Mouse (Mus musculus) embryonic facial prominence, embryonic 11.5 days (tissue): ENCODE measurements around the gene Mpdz. TPM values are rescaled to one million over a fixed set of nuclear protein-coding genes. Genes with fewer than 3 reads are reported as not detected.

Source experiments
- ATAC-seq: fragments of 200-750 bp; cut with Nextera tagmentation; replicated peaks from 2 replicates; pipeline ENCODE4 v1.8.0; 2017; ENCODE audit warnings: low read depth; ENCODE audit not compliant: insufficient number of reproducible peaks, low FRiP score, low TSS enrichment
- DNase-seq: peaks from one replicate; pipeline ENCODE4 v3.0.0-alpha.2; 2015; ENCODE audit warnings: low spot score
- H3K27ac ChIP-seq: fragments of 300-500 bp; sonication (generic); replicated peaks from 2 replicates; pipeline ENCODE4 v1.5.1; 2014; ENCODE audit warnings: mild to moderate bottlenecking, low read depth, low read length, control low read depth
- H3K27me3 ChIP-seq: fragments of 300-500 bp; sonication (generic); 2 replicates; pipeline ENCODE4 v1.6.1; 2014; ENCODE audit warnings: mild to moderate bottlenecking, low read length, moderate library complexity, mixed read lengths; ENCODE audit not compliant: control insufficient read depth, insufficient read depth
- H3K36me3 ChIP-seq: fragments of 300-500 bp; sonication (generic); replicated peaks from 2 replicates; pipeline ENCODE4 v1.6.1; 2014; ENCODE audit warnings: low read depth, mild to moderate bottlenecking, low read length, moderate library complexity, mixed read lengths; ENCODE audit not compliant: control insufficient read depth, insufficient read depth
- H3K4me1 ChIP-seq: fragments of 300-500 bp; sonication (generic); 2 replicates; pipeline ENCODE4 v1.6.1; 2014; ENCODE audit warnings: low read length, mixed read lengths; ENCODE audit not compliant: control insufficient read depth, insufficient read depth
- H3K4me2 ChIP-seq: fragments of 300-500 bp; sonication (generic); 2 replicates; pipeline ENCODE4 v1.6.1; 2014; ENCODE audit warnings: low read depth, mild to moderate bottlenecking, control low read depth, low read length, moderate library complexity
- H3K4me3 ChIP-seq: fragments of 300-500 bp; sonication (generic); 2 replicates; pipeline ENCODE4 v1.5.1; 2014; ENCODE audit warnings: low read depth, low read length, control low read depth
- H3K9ac ChIP-seq: fragments of 300-500 bp; sonication (generic); replicated peaks from 2 replicates; pipeline ENCODE4 v1.6.1; 2014; ENCODE audit warnings: mild to moderate bottlenecking, control low read depth, low read length
- H3K9me3 ChIP-seq: fragments of 300-500 bp; sonication (generic); replicated peaks from 2 replicates; pipeline ENCODE4 v1.6.1; 2016; ENCODE audit warnings: mild to moderate bottlenecking, low read length, inconsistent platforms, mixed read lengths; ENCODE audit not compliant: control insufficient read depth
- WGBS: fragments of 180-500 bp; shearing (Covaris S2); extraction: QIAGEN DNeasy Blood & Tissue Kit; methylation state at CpG from one replicate; pipeline ENCODE4 v1.1.7; 2014; 5-methylcytosine and 5-hydroxymethylcytosine counted together
- polyA plus RNA-seq: library from polyadenylated mRNA; unstranded; fragments of >200 nt; fragmentation: Nextera tagmentation; extraction: Ambion mirVana; gene quantifications from 2 replicates; pipeline ENCODE4 v1.2.1, GENCODE M21; 2014

Mpdz gene
- polyA plus RNA-seq, 1 experiment from 2014 or later, result 36.8 TPM

DNA sequence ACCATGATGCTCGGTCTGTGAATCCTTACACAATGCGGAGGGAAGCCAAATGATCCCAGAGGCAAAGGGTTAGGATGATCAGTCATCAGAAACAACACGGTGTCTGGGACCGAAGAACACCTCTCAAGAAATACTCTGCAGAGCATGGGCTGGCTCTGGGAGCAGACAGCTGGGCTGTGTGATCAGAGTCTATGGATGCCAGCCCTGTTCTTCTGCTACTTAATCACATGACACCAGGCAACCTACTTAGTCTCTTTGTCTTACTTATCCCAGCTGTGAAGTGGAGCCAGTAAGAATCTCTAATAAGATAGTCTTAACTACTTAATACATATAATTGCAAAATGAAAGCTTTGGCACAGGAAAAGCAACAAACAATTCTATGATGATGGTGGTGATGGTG, 118.8 kb downstream of the Mpdz start:
- no peak for DNase-seq
- 97% methylated on average over 4 of the region's 4 CpGs for WGBS
- Histone ChIP-seq H3K4me3 (no peak overlapping the region), H3K4me1 (no peaks in the 10 kb centered on the region), H3K27me3 (no peaks in the 10 kb centered on the region), H3K36me3 (no peaks in the 10 kb centered on the region; the same call in 1 of the 2 replicates), H3K9ac (no peak overlapping the region), H3K27ac (no peak overlapping the region), H3K4me2 (no peak overlapping the region), H3K9me3 (no peaks in the 10 kb centered on the region)
- ATAC-seq, result no peak

DNA sequence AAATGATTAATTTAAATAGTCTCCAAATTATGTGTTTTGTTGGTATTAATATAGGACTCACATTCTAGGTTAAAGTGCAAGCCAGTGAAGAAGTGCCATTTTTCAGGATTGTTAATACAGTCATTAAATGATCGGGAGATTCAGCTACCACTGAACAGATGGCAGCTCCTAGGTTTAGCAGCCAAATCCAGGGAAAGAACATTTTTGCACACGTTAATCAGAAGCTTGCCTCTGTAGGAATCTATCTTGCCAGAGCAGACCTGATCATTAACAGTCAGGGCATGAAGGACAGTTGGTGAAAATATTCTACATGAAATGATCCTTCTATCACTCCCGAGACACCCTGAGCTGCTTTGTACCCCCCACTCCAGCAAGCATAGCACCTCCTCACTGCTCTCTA, 120.4 kb downstream of the Mpdz start:
- no peak overlapping the region for H3K4me2 ChIP-seq
- H3K4me3 ChIP-seq, result no peak overlapping the region
- no peaks in the 10 kb centered on the region for H3K9me3 ChIP-seq
- WGBS, result 88% methylated on average over 3 of the region's 3 CpGs
- H3K27ac ChIP-seq, result no peak overlapping the region
- no peaks in the 10 kb centered on the region; the same call in 1 of the 2 replicates for H3K36me3 ChIP-seq
- no peak overlapping the region for H3K9ac ChIP-seq
- DNase-seq (no peak), ATAC-seq (no peak)
- H3K4me1 ChIP-seq, result no peaks in the 10 kb centered on the region
- no peaks in the 10 kb centered on the region for H3K27me3 ChIP-seq

DNA sequence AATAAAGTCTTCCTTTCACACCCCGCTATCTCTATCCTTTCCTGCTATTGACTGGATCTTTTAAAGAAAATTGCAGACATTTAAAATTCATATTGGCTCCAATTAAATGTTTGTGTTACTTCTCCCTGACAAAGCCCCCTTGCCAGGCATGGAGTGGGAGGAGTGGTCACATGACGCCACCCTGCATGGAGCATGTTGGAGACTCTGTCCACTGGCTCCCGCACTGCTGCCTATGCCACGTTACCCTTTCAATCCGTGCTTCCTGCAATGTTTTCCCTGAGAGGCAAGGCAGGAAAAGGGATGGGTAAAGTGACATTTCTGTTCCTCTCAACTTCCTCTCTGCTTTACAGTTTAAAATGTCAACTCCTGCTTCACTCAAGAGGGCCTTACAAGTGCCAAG, 128.0 kb downstream of the Mpdz start:
- H3K4me3 ChIP-seq, result no peak overlapping the region
- no peaks in the 10 kb centered on the region for H3K4me1 ChIP-seq
- no peak overlapping the region for H3K4me2 ChIP-seq
- H3K9ac ChIP-seq, result no peak overlapping the region
- no peaks in the 10 kb centered on the region for H3K9me3 ChIP-seq
- no peak for DNase-seq
- ATAC-seq, result no peak
- no peaks in the 10 kb centered on the region for H3K36me3 ChIP-seq
- no peak overlapping the region for H3K27ac ChIP-seq
- H3K27me3 ChIP-seq, result no peaks in the 10 kb centered on the region
- 76% methylated on average over 5 of the region's 5 CpGs for WGBS

DNA sequence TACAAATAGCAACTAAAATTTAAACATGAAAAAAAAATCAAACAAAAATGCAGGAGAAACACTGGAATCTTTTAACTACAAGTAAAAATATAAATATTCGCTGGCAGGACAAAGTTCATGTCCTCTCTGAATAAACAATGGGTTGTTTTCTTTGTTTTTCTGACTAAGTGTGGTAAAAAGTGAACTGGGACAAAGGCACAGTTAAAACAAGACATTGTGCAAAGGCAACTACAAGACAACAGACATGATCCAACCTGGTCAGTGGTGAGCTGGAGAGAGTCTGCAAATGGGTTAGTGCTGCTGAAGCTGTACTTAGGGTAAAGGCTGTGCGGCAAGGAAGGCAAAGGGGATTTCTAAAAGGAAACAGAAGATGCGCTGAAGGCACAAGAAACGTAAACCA, 129.4 kb downstream of the Mpdz start:
- no peaks in the 10 kb centered on the region for H3K9me3 ChIP-seq
- no peak overlapping the region for H3K4me2 ChIP-seq
- no peak overlapping the region for H3K27ac ChIP-seq
- WGBS, result 90% methylated on average over 4 of the region's 4 CpGs
- H3K9ac ChIP-seq, result no peak overlapping the region
- no peak overlapping the region for H3K4me3 ChIP-seq
- H3K4me1 ChIP-seq, result no peaks in the 10 kb centered on the region
- DNase-seq (no peak), ATAC-seq (no peak)
- H3K36me3 ChIP-seq, result no peaks in the 10 kb centered on the region
- no peaks in the 10 kb centered on the region for H3K27me3 ChIP-seq

DNA sequence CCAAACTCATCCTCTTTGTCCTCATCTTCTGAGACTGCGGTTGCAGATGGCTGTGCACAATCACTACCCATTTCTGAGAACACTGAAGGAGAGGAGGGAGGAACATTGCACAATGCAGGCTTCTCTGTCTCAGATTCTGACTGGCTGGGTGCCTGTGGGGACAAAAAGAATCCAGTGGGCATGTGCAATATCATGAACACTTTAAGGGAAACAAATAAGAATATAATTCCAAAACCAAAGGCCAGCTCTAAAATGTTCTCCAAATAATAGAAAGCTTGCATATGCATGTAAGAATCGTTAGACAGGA, 132.5 kb downstream of the Mpdz start:
- no peaks in the 10 kb centered on the region for H3K4me1 ChIP-seq
- no peak for DNase-seq
- H3K27me3 ChIP-seq, result no peaks in the 10 kb centered on the region
- H3K4me2 ChIP-seq, result no peak overlapping the region
- H3K9ac ChIP-seq, result no peak overlapping the region
- no peak for ATAC-seq
- H3K4me3 ChIP-seq, result no peak overlapping the region
- no peaks in the 10 kb centered on the region for H3K9me3 ChIP-seq
- no peaks in the 10 kb centered on the region for H3K36me3 ChIP-seq
- no peak overlapping the region for H3K27ac ChIP-seq
- 81% methylated on average over 2 of the region's 2 CpGs for WGBS

DNA sequence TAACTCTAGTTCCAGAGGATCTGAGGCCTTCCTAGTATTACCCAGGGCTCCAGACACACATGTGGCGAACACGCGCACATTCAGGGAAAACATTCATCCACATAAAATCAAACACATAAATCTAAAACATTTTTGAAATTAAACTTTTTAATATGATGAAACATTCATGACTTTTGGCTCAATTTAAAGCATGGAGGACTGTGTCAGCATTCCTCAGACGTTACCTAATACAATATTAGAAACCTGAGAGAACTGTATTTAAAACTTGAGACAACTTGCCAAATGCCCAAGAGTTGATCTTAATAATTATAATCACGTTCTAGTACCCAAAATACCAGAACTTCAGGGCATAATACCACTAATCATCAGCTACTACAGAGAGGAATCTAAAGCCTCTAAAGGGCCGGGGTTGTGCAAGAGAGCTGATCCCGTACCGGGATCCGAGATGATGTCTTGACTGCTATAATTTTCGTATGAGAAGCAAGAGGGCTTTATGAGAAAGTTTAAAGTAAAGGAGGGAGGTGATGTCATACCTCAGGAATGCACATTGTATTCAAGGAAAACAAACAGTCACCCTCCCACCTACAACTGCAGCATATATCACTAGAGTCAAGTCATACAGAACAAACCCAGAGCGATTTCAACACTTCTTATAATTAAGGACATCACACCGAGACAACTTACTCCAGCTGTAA, 133.0 kb downstream of the Mpdz start:
- Histone ChIP-seq H3K4me2 (no peak overlapping the region), H3K27me3 (no peaks in the 10 kb centered on the region), H3K9ac (no peak overlapping the region), H3K36me3 (no peaks in the 10 kb centered on the region), H3K27ac (no peak overlapping the region), H3K4me3 (no peak overlapping the region), H3K4me1 (no peaks in the 10 kb centered on the region), H3K9me3 (no peaks in the 10 kb centered on the region)
- 74% methylated on average over 12 of the region's 12 CpGs for WGBS
- DNase-seq, result no peak
- no peak for ATAC-seq

DNA sequence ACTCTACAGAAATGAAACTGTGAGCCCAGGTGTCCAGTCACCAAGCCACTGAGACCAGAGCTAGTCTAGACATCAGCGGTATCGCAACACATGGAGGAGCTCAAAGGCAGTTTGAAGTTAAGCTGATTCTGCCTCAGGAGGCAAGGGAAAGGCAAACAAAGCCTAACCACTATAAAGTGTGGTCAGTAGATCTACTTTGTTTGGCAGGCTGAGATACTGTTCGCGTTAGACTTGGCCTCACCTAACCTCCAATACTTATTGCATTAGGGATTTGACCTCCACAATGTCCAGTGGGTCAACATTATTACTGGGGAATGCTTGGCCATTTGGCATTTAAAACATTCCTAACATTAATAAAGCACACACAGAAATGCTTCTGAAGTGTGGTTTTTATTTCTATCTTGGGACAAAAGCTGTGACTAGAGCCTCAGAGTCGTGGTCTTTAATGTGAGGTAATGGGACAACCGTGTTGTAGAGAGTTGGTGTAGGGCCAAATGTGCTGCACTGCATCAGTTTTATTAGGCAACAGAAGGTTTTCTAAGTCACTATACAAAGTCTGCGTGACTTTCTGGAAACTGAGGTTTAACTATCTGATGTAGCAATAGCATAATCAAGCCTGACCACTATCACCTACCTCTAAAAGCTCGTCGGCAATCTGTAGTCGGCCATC, 134.9 kb downstream of the Mpdz start:
- WGBS, result 86% methylated on average over 10 of the region's 10 CpGs
- Histone ChIP-seq H3K4me1 (no peaks in the 10 kb centered on the region), H3K4me3 (no peak overlapping the region), H3K36me3 (no peaks in the 10 kb centered on the region), H3K9me3 (no peaks in the 10 kb centered on the region), H3K27ac (no peak overlapping the region), H3K4me2 (no peak overlapping the region), H3K9ac (no peak overlapping the region), H3K27me3 (no peaks in the 10 kb centered on the region)
- no peak for DNase-seq
- no peak for ATAC-seq

DNA sequence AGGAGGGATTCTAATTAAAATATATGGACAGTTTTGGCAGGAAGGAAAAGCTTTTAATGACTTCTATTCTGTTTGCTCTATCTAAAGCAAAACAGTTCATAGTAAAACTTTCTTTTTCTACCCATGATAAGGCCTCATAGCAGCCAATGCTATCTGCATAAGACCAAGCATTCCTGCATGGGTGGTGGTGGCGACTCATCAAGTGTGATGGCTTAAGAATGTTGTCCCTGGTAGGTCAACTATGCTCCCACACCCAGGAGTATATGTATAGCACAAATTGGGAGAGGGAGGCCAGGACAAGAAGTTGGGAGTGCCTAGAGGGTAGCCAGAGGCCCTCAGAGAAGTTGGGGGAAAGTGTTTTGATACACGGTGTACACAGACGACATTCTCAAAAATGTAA, 140.6 kb downstream of the Mpdz start:
- H3K36me3 ChIP-seq, result no peaks in the 10 kb centered on the region; the same call in 1 of the 2 replicates
- no peak overlapping the region for H3K27ac ChIP-seq
- H3K9me3 ChIP-seq, result no peaks in the 10 kb centered on the region
- no peak overlapping the region for H3K4me3 ChIP-seq
- 88% methylated on average over 3 of the region's 3 CpGs for WGBS
- no peak for ATAC-seq
- H3K4me1 ChIP-seq, result no peaks in the 10 kb centered on the region
- no peaks in the 10 kb centered on the region for H3K27me3 ChIP-seq
- no peak for DNase-seq
- H3K4me2 ChIP-seq, result no peak overlapping the region
- no peak overlapping the region for H3K9ac ChIP-seq
